Mouse (Mus musculus) MEL (cell line): ENCODE data around the gene Fcrl5. TPM values are rescaled to one million over a fixed set of nuclear protein-coding genes. Genes with fewer than 3 reads are reported as not detected.

ENCODE experiments used
- DNase-seq: peaks from one replicate; pipeline ENCODE4 v3.0.0; 2011; ENCODE audit warnings: low read depth, low spot score
- H3K27ac ChIP-seq: 2 replicates; pipeline ENCODE4 v1.5.1; 2012; ENCODE audit warnings: low read depth, mild to moderate bottlenecking, control low read depth, low read length, moderate library complexity; ENCODE audit not compliant: control insufficient read depth
- H3K27me3 ChIP-seq, 2 experiments: fragments of 150-350 bp in 1 of 2; sonication (generic) in 1 of 2; 2 replicates each; pipeline ENCODE4 v1.6.1; 2012; ENCODE audit warnings: low read length in 2 of 2, mild to moderate bottlenecking in 2 of 2, improper control_type of control experiment in 1 of 2, moderate library complexity in 1 of 2; ENCODE audit not compliant: insufficient read depth in 2 of 2, control insufficient read depth in 1 of 2
- H3K36me3 ChIP-seq, 2 experiments: 2 replicates each; pipeline ENCODE4 v1.6.1; 2012 to 2014; ENCODE audit warnings: low read length in 2 of 2, improper control_type of control experiment in 1 of 2, inconsistent platforms in 1 of 2, mild to moderate bottlenecking in 1 of 2; ENCODE audit not compliant: insufficient read depth in 2 of 2, control insufficient read depth in 1 of 2
- H3K4me1 ChIP-seq, 2 experiments: fragments of 150-350 bp in 1 of 2; sonication (generic) in 1 of 2; 2 replicates each; pipeline ENCODE4 v1.6.1; 2012; ENCODE audit warnings: low read length in 2 of 2, improper control_type of control experiment in 1 of 2, mild to moderate bottlenecking in 1 of 2; ENCODE audit not compliant: insufficient read depth in 2 of 2, control insufficient read depth in 1 of 2
- H3K4me3 ChIP-seq, 2 experiments: fragments of 150-350 bp in 1 of 2; sonication (generic) in 1 of 2; 2 replicates each; pipeline ENCODE4 v1.5.1; 2012; ENCODE audit warnings: low read depth in 2 of 2, low read length in 2 of 2, mild to moderate bottlenecking in 2 of 2, moderate library complexity in 2 of 2, control low read depth in 1 of 2, improper control_type of control experiment in 1 of 2; ENCODE audit not compliant: control insufficient read depth in 1 of 2, insufficient read depth in 1 of 2
- H3K79me2 ChIP-seq: 2 replicates; pipeline ENCODE4 v1.6.1; 2012; ENCODE audit warnings: mild to moderate bottlenecking, low read length, moderate library complexity; ENCODE audit not compliant: control insufficient read depth, poor library complexity, insufficient read depth
- H3K9ac ChIP-seq: 2 replicates; pipeline ENCODE4 v1.6.1; 2012; ENCODE audit warnings: low read depth, mild to moderate bottlenecking, control low read depth, low read length, moderate library complexity; ENCODE audit not compliant: control insufficient read depth, poor library complexity, severe bottlenecking
- H3K9me3 ChIP-seq: fragments of 150-350 bp; sonication (generic); replicated peaks from 2 replicates; pipeline ENCODE4 v1.6.1; 2012; ENCODE audit warnings: mild to moderate bottlenecking, low read length, improper control_type of control experiment, moderate library complexity; ENCODE audit not compliant: insufficient read depth
- ELF1 ChIP-seq: IDR thresholded peaks from 2 replicates; pipeline ENCODE4 v1.6.1; 2014; ENCODE audit warnings: low read depth, mild to moderate bottlenecking, inconsistent platforms, low read length, improper control_type of control experiment, moderate library complexity
- ETS1 ChIP-seq: IDR thresholded peaks from 2 replicates; pipeline ENCODE4 v1.6.1; 2012; ENCODE audit warnings: low read depth, mild to moderate bottlenecking, inconsistent platforms, low read length, improper control_type of control experiment, moderate library complexity
- GABPA ChIP-seq: IDR thresholded peaks from 2 replicates; pipeline ENCODE4 v1.6.1; 2012; ENCODE audit warnings: low read depth, mild to moderate bottlenecking, inconsistent platforms, low read length, improper control_type of control experiment, moderate library complexity
- GATA1 ChIP-seq: IDR thresholded peaks from 2 replicates; pipeline ENCODE4 v1.6.1; 2011; ENCODE audit warnings: low read depth, low read length, improper control_type of control experiment
- JUND ChIP-seq: IDR thresholded peaks from 2 replicates; pipeline ENCODE4 v1.6.1; 2011; ENCODE audit warnings: low read depth, mild to moderate bottlenecking, improper control_type of control experiment, low read length
- MAFK ChIP-seq: IDR thresholded peaks from 2 replicates; pipeline ENCODE4 v1.6.1; 2011; ENCODE audit warnings: low read depth, mild to moderate bottlenecking, low read length, improper control_type of control experiment, borderline replicate concordance
- MAZ ChIP-seq: IDR thresholded peaks from 2 replicates; pipeline ENCODE4 v1.6.1; 2012; ENCODE audit warnings: low read depth, mild to moderate bottlenecking, inconsistent platforms, low read length, improper control_type of control experiment
- MXI1 ChIP-seq: IDR thresholded peaks from 2 replicates; pipeline ENCODE4 v1.6.1; 2011; ENCODE audit warnings: mild to moderate bottlenecking, low read depth, low read length, improper control_type of control experiment
- MYB ChIP-seq: IDR thresholded peaks from 2 replicates; pipeline ENCODE4 v1.6.1; 2011; ENCODE audit warnings: mild to moderate bottlenecking, low read depth, low read length, improper control_type of control experiment
- MYC ChIP-seq: IDR thresholded peaks from 2 replicates; pipeline ENCODE4 v1.6.1; 2011; ENCODE audit warnings: low read depth, mild to moderate bottlenecking, low read length, improper control_type of control experiment, moderate library complexity
- POLR2A ChIP-seq, 2 experiments: IDR thresholded peaks; 2 replicates each; pipeline ENCODE4 v1.6.1; 2011 to 2012; ENCODE audit warnings: low read length in 2 of 2, mild to moderate bottlenecking in 2 of 2, control low read depth in 1 of 2, improper control_type of control experiment in 1 of 2, low read depth in 1 of 2, moderate library complexity in 1 of 2; ENCODE audit not compliant: control insufficient read depth in 1 of 2, insufficient read depth in 1 of 2, poor library complexity in 1 of 2
- POLR2AphosphoS2 ChIP-seq: IDR thresholded peaks from 2 replicates; pipeline ENCODE4 v1.6.1; 2011; ENCODE audit warnings: low read length, improper control_type of control experiment
- POLR2AphosphoS5 ChIP-seq: IDR thresholded peaks from 2 replicates; pipeline ENCODE4 v1.6.1; 2012; ENCODE audit warnings: low read depth, borderline replicate concordance, mild to moderate bottlenecking, inconsistent platforms, low read length, moderate library complexity, mixed read lengths
- RCOR1 ChIP-seq: IDR thresholded peaks from 2 replicates; pipeline ENCODE4 v1.6.1; 2012; ENCODE audit warnings: low read depth, mild to moderate bottlenecking, inconsistent platforms, low read length, improper control_type of control experiment
- SMC3 ChIP-seq: IDR thresholded peaks from 2 replicates; pipeline ENCODE4 v1.6.1; 2011; ENCODE audit warnings: low read depth, low read length, improper control_type of control experiment
- TAL1 ChIP-seq: IDR thresholded peaks from 2 replicates; pipeline ENCODE4 v1.6.1; 2012; ENCODE audit warnings: mild to moderate bottlenecking, inconsistent platforms, low read length, moderate library complexity, mixed read lengths
- USF1 ChIP-seq: IDR thresholded peaks from 2 replicates; pipeline ENCODE4 v1.6.1; 2014; ENCODE audit warnings: low read depth, mild to moderate bottlenecking, inconsistent platforms, low read length, improper control_type of control experiment, moderate library complexity
- ZC3H11A ChIP-seq: IDR thresholded peaks from 2 replicates; pipeline ENCODE4 v1.6.1; 2012; ENCODE audit warnings: low read depth, mild to moderate bottlenecking, inconsistent platforms, low read length, improper control_type of control experiment
- ZKSCAN1 ChIP-seq: IDR thresholded peaks from 2 replicates; pipeline ENCODE4 v1.6.1; 2012; ENCODE audit warnings: low read depth, mild to moderate bottlenecking, inconsistent platforms, low read length, improper control_type of control experiment, moderate library complexity
- ZNF384 ChIP-seq: IDR thresholded peaks from 2 replicates; pipeline ENCODE4 v1.6.1; 2012; ENCODE audit warnings: low read depth, mild to moderate bottlenecking, inconsistent platforms, low read length, improper control_type of control experiment
- polyA plus RNA-seq, 2 experiments: library from polyadenylated mRNA; stranded (reverse) in 1 of 2; unstranded in 1 of 2; fragments of >175 nt in 1 of 2; fragments of >200 nt in 1 of 2; gene quantifications; 2 replicates each; pipeline versions ENCODE4 v1.2.1 to v1.2.4; 2012; ENCODE audit warnings: low replicate concordance in 2 of 2, low read depth in 1 of 2; ENCODE audit not compliant: insufficient read length in 2 of 2, insufficient read depth in 1 of 2, missing spikeins in 1 of 2
- total RNA-seq: library from RNA; depleted of rRNA; stranded (reverse); fragments of 300-350 nt; gene quantifications from 2 replicates; pipeline ENCODE4 v1.2.3, GENCODE M21; 2012

The Fcrl5 gene
- total and polyA plus RNA-seq, 3 experiments: 0.03 TPM; not detected in 2

DNA sequence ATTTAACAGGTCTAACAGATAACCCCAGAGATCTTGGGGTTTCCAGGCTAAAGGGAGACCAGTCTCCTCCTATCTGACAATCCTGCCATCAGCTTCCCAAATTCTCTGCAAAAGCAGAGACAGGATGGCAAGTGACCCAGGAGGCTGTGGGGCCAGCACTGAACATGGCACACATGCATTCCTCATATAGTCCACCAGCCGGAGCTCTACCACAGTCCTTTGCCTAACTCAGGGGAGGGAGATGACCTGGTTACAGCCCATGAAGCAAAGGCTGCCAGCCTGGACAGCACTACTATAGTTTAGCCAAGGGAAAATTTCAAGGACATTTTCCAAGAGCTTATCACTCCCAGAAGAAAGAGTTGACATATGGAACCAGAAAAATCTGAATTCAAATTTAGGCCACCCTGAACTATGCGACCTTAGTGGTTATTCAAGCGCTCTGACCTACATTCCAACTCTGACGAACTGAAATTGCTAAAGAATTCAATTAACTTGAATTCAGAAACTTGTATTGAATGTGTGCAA, 13.1 kb upstream of the Fcrl5 start:
- no peaks in the 10 kb centered on the region for H3K9me3 ChIP-seq
- H3K36me3 ChIP-seq: no peaks in the 10 kb centered on the region
- DNase-seq: no peak
- H3K27me3 ChIP-seq: peaks cover 2 to 3% of the 10 kb centered on the region in 2 experiments; a peak in 3 of 4 replicates
- no peaks in the 10 kb centered on the region for H3K79me2 ChIP-seq
- no peak overlapping the region for H3K4me3 ChIP-seq
- no peak overlapping the region for H3K9ac ChIP-seq
- no peak overlapping the region for H3K27ac ChIP-seq
- no peaks in the 10 kb centered on the region for H3K4me1 ChIP-seq
- TF ChIP-seq POLR2AphosphoS5 (no peak), ETS1 (no peak), ZKSCAN1 (no peak), MYC (no peak), TAL1 (no peak), SMC3 (no peak), MYB (no peak), MXI1 (no peak)
- TF ChIP-seq, all 39 proteins: peak for 0

DNA sequence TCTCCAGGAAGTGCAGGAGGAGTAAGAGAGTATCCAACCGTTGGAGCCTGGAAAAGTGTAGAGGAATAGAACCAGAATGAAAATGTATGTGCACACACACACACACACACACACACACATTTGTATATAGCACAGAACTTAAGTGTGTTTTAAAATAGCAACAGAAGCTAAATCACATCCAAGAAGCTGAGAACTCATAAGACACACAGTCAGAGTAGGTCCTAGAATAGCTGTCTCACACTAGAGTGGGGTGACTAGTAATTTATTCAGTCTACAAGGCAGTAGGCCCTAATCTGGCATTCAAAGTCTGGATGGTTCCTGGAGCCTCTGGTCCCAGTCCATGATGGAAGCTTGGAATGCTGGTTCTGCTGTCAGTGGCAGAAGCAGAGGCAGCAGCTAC, 5.0 kb downstream of the Fcrl5 start:
- Histone ChIP-seq H3K4me1 (no peaks in the 10 kb centered on the region), H3K9me3 (no peaks in the 10 kb centered on the region), H3K36me3 (no peaks in the 10 kb centered on the region), H3K79me2 (no peaks in the 10 kb centered on the region), H3K27me3 (peaks cover 0 to 2% of the 10 kb centered on the region in 2 experiments; a peak in 2 of 4 replicates), H3K27ac (no peak overlapping the region), H3K9ac (no peak overlapping the region), H3K4me3 (no peak overlapping the region)
- no peak for DNase-seq
- TF ChIP-seq JUND (no peak), MAZ (no peak), RCOR1 (no peak), ZKSCAN1 (no peak), POLR2A (IDR thresholded peaks at IDR 0.05; ENCODE audit: control insufficient read depth in 1 of 2, insufficient read depth in 1 of 2, low read depth in 1 of 2, low read length in 2 of 2, poor library complexity in 1 of 2) (no peak), USF1 (no peak), POLR2AphosphoS2 (no peak), ZNF384 (no peak), GATA1 (no peak), POLR2AphosphoS5 (no peak), ELF1 (no peak), GABPA (no peak), MAFK (no peak), MXI1 (no peak), ZC3H11A (no peak), MYC (no peak)
